Mouse (Mus musculus): ENCODE data around the gene Ttc38. TPM values are rescaled to one million over a fixed set of nuclear protein-coding genes. Genes with fewer than 3 reads are reported as not detected.
A peak's percentile ranks its signal among the peaks of the same experiment; 100 is the strongest.
"Not testable (repeated sequence)": the region's sequence is repeated elsewhere in the genome, so short reads cannot be mapped to it uniquely, and the experiment has no call there.

The Ttc38 gene
- polyA plus RNA-seq, 1 experiment, result 30.6 TPM

DNA sequence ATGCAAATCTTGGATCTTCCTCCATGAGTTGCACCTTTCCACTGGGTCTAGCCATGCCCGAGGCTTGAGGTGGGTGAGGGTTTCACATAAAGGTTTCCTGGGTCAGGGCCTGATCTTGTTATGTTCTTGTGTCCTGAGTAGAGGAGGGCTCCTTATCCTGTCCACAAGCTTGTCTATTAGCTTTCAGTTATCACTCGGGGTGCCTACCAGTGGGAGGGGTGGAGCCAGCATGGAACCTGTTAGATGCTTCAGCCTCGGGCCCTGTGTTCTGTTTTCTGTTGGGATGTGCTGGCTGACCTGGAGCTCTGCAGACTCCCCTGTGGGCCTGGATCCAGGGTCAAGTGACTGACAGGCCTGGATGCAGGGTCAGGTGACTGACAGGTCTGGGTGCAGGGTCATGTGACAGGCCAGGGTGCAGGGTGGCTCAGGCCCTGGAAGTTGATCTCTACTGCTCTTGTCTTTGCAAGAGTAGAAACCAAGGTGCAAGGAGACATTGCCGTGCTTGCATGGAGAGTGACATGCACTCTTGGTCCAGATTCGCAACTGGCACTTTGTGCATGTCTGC lies 9.8 kb downstream of the Ttc38 start:
- Histone ChIP-seq H3K27ac (replicated peaks; ENCODE audit: low read depth, low read length) (no peak overlapping the region), H3K4me1 (ENCODE audit: control insufficient read depth, insufficient read depth, insufficient read length, low read length) (no peaks in the 10 kb centered on the region)

DNA sequence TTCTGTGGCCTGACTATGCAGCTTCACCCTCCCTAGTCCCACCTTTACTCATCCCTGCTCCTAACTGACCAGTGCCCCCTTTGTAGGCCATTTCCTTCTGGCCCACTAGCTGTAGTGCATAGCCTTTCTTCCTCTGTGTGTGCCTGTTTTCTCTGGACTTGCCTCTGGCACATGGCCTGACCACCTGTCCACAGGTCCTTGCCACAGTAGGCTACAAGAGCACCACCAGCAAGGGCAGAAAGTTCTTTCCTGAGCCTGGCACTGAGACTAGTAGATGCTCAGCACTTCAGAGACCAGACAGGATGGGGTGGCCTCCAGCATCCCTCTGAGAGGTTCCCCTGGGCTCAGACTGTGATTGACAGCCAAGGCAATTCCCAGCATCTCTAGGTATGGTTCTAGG lies 13.0 kb downstream of the Ttc38 start:
- Histone ChIP-seq H3K4me1 (ENCODE audit: control insufficient read depth, insufficient read depth, insufficient read length, low read length) (no peaks in the 10 kb centered on the region), H3K4me3 (ENCODE audit: insufficient read depth, low read depth, low read length) (no peak overlapping the region), H3K27ac (replicated peaks; ENCODE audit: low read depth, low read length) (no peak overlapping the region)

More for the DNA sequence above, 9.8 kb downstream of the Ttc38 start:
- no peak overlapping the region for H3K4me3 ChIP-seq (ENCODE audit: insufficient read depth, low read depth, low read length)

DNA sequence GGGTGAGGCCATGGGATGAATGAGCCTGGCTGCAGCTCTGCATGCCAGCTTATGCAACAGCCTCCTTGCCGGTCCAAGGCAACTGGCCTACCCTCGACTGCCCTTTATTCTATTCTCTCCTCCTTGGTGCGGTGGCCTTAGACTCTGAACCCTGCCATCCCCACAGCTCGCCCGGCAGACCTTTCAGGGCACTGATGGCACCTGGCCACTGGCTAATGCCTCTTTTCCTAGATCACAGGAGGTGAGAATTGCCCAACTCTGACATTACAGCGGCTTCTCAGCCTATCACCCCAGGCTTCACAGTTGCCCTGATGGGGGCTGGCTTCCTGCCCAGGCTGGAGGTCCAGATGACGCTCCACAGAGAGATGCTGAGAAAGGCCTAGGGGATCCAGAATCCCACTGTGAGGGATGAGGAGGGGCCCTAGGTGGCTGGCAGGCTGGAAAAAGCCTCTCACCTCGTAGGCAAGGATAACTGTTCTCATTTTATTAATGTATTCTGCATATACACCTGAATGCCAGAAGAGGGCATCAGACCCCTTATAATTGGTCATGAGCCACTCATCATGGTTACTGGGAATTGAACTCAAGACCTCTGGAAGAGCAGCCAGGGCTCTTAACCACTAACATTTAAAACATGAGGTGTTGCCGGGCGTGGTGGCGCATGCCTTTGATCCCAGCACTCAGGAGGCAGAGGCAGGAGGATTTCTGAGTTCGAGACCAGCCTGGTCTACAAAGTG lies 19.7 kb downstream of the Ttc38 start:
- Histone ChIP-seq H3K4me1 (ENCODE audit: control insufficient read depth, insufficient read depth, insufficient read length, low read length) (no peaks in the 10 kb centered on the region), H3K4me3 (ENCODE audit: insufficient read depth, low read depth, low read length) (no peak overlapping the region), H3K27ac (replicated peaks; ENCODE audit: low read depth, low read length) (no peak overlapping the region)

DNA sequence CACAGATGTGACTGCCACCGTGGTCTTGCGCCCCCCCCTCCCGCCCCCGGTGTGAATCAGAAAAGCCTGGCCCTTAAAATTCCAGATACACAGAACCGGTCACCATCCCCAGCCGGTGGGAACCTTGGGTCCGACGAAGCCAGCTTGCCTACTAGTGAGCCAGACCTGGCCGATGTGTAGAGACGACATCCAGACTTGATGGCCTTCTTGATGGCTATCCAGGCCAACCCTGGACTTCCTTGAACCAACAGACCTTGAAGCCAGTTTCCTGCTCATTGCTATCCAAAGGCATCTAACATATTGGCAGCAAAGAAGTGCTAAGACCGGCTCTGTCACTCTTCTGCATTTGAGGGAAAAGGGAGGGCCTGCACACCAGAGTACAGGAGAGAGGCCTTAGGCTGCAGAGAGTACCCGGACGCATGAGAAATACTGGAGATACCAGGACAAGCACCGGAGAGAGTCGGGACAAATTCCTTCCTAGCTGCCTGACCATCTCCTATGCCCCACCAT lies 26.9 kb downstream of the Ttc38 start:
- Histone ChIP-seq H3K27ac (replicated peaks; ENCODE audit: low read depth, low read length) (no peak overlapping the region), H3K4me1 (ENCODE audit: control insufficient read depth, insufficient read depth, insufficient read length, low read length) (no peaks in the 10 kb centered on the region), H3K4me3 (ENCODE audit: insufficient read depth, low read depth, low read length) (peak overlapping the region; percentile 66)

DNA sequence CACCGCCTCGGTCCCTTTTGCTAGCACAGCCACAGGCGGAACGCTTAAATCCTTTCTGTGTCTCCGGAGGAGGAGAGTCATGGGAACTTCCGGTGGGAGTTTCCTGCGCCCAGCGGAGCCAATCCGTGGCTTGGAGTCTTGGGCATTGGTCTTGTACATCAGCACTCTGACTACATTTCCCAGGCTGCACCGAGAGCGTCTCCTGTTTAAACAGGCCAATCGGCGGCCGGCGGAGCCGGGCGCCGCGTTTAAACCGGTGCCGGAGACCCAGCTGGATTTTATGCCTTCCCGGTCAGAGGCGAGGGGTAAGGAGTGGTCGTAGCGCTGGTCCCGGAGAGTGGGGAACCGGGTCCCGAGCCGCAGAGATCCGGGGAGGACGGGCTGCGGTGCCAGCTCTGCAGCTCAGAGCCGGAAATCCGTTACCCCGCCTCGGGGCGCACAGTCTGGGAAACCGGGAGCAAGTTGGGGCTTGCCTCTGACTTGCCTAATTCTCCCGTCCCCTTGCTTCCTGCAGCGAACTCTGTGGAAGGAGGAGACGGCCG lies 27.5 kb downstream of the Ttc38 start, which contains the start of gene Gtse1:
Gene Gtse1 (plus strand): TSS at position 256 of the 542 bp plus-strand sequence.
- H3K27ac ChIP-seq (replicated peaks; ENCODE audit: low read depth, low read length), result no peak within 1 kb of the TSS
- H3K4me1 ChIP-seq (ENCODE audit: control insufficient read depth, insufficient read depth, insufficient read length, low read length), result no peaks in the 10 kb centered on the region

DNA sequence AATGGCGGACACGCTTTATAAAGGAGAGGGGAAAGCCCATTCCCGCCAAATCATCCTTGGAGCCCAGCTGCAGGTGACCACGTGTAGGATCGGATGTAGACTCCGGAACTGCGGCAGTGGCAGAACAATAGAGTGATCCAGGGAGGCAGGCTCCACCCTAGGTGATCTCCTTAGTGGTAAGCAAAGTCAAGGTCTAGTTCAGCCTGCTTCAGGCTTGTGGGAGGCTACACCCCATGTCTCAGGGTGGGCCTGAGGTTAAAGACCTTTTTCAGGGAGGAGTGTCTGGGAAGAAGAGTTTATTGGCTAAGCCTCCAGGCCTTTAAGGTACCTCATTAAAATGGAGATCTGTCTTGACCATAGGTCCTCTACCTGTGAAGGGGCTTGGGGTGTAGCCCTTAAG lies 33.8 kb downstream of the Ttc38 start:
- not testable (repeated sequence) for H3K27ac ChIP-seq (replicated peaks; ENCODE audit: low read depth, low read length); H3K4me1 ChIP-seq (ENCODE audit: control insufficient read depth, insufficient read depth, insufficient read length, low read length); H3K4me3 ChIP-seq (ENCODE audit: insufficient read depth, low read depth, low read length)

More for the DNA sequence above, 27.5 kb downstream of the Ttc38 start, which contains the start of gene Gtse1:
- peak within 1 kb of the TSS; percentile 68 for H3K4me3 ChIP-seq (ENCODE audit: insufficient read depth, low read depth, low read length)

DNA sequence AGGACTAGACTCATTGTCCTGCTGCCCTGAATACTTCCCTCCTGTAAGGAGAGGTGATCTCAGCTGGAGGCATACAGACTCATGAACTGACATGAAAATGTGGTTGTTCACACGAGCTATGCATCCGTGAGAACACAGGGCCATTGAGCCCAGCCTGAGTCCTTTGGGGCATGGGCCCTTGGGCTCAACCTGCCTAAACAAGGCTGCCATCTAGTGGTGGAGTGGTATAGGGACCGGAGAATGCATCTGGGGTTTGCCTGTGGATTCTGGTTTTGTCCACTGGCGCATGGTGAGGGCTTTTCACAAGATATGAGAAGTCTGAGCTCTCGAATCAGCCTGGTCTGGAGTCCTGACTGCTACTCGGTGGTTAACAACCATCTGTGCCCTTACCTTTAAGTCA lies 35.6 kb downstream of the Ttc38 start:
- no peak overlapping the region for H3K4me3 ChIP-seq (ENCODE audit: insufficient read depth, low read depth, low read length)
- H3K27ac ChIP-seq (replicated peaks; ENCODE audit: low read depth, low read length), result no peak overlapping the region
- H3K4me1 ChIP-seq (ENCODE audit: control insufficient read depth, insufficient read depth, insufficient read length, low read length), result no peaks in the 10 kb centered on the region

DNA sequence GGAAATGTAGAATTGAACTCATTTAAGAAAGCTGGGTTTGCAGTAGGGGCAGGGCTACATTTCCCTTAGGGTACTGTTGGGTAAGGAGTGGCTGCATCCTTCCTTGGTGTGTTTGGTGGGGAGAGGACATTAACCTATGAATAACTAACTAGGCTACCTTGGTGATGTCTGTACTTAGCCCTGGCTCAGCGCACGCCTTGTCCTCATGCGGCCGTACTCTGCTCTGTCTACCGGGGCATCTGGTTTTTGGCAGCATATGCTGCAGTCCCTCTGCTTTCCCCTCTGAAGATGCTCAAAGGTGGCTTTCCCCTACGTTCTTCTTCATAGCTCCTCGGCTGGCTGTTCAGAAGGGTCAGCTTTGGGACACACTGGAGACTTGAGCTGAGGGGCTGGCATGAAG lies 45.2 kb downstream of the Ttc38 start:
- no peaks in the 10 kb centered on the region for H3K4me1 ChIP-seq (ENCODE audit: control insufficient read depth, insufficient read depth, insufficient read length, low read length)
- no peak overlapping the region for H3K27ac ChIP-seq (replicated peaks; ENCODE audit: low read depth, low read length)
- H3K4me3 ChIP-seq (ENCODE audit: insufficient read depth, low read depth, low read length), result no peak overlapping the region

DNA sequence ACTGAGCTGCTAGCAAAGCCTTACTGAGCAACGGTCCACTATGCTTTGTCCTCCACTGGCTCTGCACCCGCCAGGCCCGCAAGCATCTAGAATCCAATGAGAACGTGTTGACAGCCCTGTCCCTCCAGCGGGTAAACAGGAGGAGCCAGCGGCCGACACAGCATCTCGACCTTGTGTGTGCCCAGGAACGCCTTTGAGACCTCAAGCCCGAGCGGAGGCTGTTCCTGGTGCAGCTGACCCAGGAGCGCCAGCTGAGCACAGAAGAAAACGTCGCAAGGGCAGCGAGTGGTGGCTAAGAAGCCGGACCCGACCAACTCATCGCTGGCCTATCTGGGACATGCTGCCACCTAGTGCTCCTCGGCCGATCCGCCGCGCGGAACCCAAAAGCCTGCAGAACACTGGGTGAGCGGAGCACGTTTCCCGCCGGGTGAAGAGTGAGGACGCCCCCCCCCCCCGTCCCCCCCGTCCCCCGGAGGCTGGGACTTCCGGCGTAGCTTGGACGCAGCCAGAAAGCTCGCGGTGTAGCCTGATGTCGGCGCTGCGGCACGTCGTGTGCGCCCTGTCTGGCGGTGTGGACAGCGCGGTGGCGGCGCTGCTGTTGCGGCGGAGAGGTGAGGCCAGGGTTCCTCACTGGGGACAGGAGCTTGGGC lies 46.9 kb downstream of the Ttc38 start, which contains the start of gene Trmu:
Gene Trmu (plus strand): TSS at position 465 of the 650 bp plus-strand sequence.
- Histone ChIP-seq H3K4me1 (ENCODE audit: control insufficient read depth, insufficient read depth, insufficient read length, low read length) (no peaks in the 10 kb centered on the region), H3K27ac (replicated peaks; ENCODE audit: low read depth, low read length) (peak within 1 kb of the TSS; percentile 71), H3K4me3 (ENCODE audit: insufficient read depth, low read depth, low read length) (peak within 1 kb of the TSS; percentile 86)

DNA sequence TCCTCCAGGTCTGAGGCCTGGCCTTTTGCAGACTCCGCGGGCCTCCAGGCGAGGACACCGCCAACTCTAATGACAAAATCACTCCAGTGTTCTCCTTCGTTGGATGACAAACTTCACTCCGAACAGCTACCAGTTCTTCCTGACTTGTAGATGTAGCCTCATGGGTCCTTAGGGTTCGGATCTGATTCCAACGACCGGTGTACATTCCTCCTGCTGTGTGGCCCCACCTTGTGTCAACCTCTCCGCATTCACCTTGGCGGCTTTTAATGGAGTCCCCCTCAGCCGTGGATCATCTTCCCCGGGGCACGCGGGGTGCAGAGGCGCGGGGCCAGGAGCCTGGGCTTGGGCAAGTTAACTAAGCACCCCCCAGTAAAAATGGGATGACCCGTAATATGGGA lies 47.4 kb downstream of the Ttc38 start:
- H3K27ac ChIP-seq (replicated peaks; ENCODE audit: low read depth, low read length), result peak overlapping the region; percentile 71
- H3K4me1 ChIP-seq (ENCODE audit: control insufficient read depth, insufficient read depth, insufficient read length, low read length), result no peaks in the 10 kb centered on the region
- H3K4me3 ChIP-seq (ENCODE audit: insufficient read depth, low read depth, low read length), result peak overlapping the region; percentile 86

DNA sequence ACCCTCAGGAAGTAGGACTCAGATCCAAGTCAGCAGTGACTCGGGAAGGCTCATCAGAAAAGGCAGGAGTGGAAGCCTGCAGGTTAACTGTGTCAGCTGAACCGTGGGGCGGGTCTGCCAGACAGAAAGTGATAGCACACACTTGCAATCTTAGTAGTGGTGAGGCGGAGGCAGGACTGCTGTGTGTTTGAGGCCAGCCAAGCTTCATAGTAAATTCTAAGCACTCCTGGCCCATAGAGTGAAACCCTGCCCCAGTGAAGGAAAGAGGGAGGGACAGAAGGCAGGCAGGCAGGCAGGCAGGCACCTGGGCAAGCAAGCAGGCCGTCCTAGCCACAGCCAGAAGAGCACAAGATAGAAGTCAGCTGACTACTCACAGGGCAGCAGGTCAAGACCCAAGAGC lies 53.5 kb downstream of the Ttc38 start:
- Histone ChIP-seq H3K4me1 (ENCODE audit: control insufficient read depth, insufficient read depth, insufficient read length, low read length) (no peaks in the 10 kb centered on the region), H3K4me3 (ENCODE audit: insufficient read depth, low read depth, low read length) (no peak overlapping the region), H3K27ac (replicated peaks; ENCODE audit: low read depth, low read length) (no peak overlapping the region)

DNA sequence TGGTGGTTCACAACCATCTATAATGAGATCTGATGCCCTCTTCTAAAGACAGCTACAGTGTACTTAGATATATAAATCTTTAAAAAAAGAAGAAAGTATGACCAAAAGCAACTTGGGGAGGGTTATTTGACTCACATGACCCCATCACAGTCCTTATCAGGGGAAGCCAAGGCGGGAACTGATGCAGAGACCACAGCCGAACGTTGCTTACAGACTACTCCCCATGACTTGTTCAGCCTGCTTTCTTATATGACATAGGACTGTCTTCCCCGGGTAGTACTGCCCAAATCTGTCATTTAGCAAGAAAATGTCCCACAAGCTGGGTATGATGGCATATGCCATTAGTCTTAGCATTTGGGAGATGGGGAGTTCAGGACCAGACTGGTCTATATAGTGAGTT lies 57.1 kb downstream of the Ttc38 start:
- no peak overlapping the region for H3K27ac ChIP-seq (replicated peaks; ENCODE audit: low read depth, low read length)
- H3K4me1 ChIP-seq (ENCODE audit: control insufficient read depth, insufficient read depth, insufficient read length, low read length), result no peaks in the 10 kb centered on the region
- no peak overlapping the region for H3K4me3 ChIP-seq (ENCODE audit: insufficient read depth, low read depth, low read length)

DNA sequence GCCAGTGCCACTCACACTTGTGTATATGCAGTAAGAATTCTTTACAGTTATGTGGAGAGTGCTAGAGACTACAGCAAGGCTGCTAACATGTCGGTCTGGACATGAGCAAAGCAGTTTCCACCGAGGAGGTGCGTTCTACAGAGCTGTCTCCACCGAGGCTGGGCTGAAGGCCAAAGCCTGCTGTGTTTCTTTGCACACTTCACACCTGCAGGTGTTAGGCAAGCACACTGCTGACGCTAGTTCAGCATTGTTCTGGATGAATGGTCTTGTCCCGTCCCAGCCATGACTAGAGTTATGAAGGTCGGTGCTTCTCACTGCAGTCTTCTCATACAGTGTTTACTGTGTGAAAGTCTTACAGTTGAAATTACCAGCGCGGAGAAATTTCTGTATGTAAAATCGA lies 59.9 kb downstream of the Ttc38 start:
- Histone ChIP-seq H3K4me3 (ENCODE audit: insufficient read depth, low read depth, low read length) (no peak overlapping the region), H3K4me1 (ENCODE audit: control insufficient read depth, insufficient read depth, insufficient read length, low read length) (no peaks in the 10 kb centered on the region), H3K27ac (replicated peaks; ENCODE audit: low read depth, low read length) (no peak overlapping the region)

DNA sequence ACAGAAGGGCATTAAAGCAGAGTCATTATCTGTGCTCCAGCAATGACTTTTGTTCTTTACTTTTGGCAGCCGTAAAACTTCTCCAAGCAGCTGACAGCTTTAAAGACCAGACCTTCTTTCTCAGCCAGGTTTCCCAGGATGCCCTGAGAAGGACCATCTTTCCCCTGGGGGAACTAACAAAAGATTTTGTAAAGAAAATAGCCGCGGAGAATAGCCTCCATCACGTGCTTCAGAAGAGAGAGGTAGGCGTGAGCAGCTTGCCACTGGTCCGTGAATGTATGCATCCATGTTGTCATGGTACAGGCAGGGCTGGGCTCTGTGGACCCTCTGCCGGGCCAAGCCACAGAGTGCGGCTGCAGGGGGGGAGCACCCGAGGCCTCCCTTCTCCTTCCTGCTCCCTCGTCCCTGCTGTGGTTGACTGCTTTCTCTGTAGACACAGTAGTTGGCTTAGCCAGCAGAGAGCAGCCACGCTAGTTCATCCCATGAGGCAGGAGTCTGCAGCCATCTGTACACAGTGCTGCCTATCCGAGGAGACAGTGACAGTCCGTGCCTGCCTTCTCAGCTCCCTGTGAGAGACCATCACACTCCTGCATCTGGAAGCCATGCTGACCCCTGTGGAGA lies 60.5 kb downstream of the Ttc38 start:
- Histone ChIP-seq H3K4me1 (ENCODE audit: control insufficient read depth, insufficient read depth, insufficient read length, low read length) (no peaks in the 10 kb centered on the region), H3K4me3 (ENCODE audit: insufficient read depth, low read depth, low read length) (no peak overlapping the region), H3K27ac (replicated peaks; ENCODE audit: low read depth, low read length) (no peak overlapping the region)

DNA sequence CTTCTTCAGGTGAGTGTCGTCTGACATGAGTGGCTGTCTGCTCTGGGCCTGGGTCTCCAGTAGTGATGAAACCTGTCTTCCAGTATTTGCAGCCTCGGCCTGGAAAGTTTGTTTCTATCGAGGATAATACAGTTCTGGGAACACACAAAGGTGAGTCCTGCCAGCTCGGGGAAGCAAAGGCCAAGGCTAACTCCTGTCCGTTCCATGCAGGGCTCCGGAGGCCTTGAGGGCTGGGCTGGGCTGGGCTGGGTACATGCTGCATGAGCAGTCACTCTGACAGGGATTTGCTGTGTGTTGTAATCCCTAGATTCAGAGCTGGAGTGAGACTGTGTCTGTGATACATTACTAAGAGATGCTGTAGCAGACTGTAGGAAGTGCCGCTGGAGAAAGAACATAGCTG lies 61.8 kb downstream of the Ttc38 start:
- Histone ChIP-seq H3K4me3 (ENCODE audit: insufficient read depth, low read depth, low read length) (no peak overlapping the region), H3K4me1 (ENCODE audit: control insufficient read depth, insufficient read depth, insufficient read length, low read length) (no peaks in the 10 kb centered on the region), H3K27ac (replicated peaks; ENCODE audit: low read depth, low read length) (no peak overlapping the region)

All from brown adipose tissue, adult 24 weeks (tissue).